Mouse (Mus musculus) forebrain, embryonic 16.5 days (tissue): ENCODE results near the gene Fance. TPM values are rescaled to one million over a fixed set of nuclear protein-coding genes. Genes with fewer than 3 reads are reported as not detected.
"Not testable (repeated sequence)": the region's sequence is repeated elsewhere in the genome, so short reads cannot be mapped to it uniquely, and the experiment has no call there.

Experiments
- ATAC-seq: fragments of 200-750 bp; cut with Nextera tagmentation; 2 replicates; pipeline ENCODE4 v1.8.0; 2017; ENCODE audit warnings: mild to moderate bottlenecking, moderate library complexity
- H3K27ac ChIP-seq: fragments of 300-500 bp; sonication (generic); 2 replicates; pipeline ENCODE4 v1.5.1; 2014; ENCODE audit warnings: low read length, control low read depth
- H3K27me3 ChIP-seq: fragments of 300-500 bp; sonication (generic); replicated peaks from 2 replicates; pipeline ENCODE4 v1.6.1; 2014; ENCODE audit warnings: low read length; ENCODE audit not compliant: control insufficient read depth, insufficient read depth
- H3K36me3 ChIP-seq: fragments of 300-500 bp; sonication (generic); 2 replicates; pipeline ENCODE4 v1.6.1; 2014; ENCODE audit not compliant: control insufficient read depth, insufficient read depth
- H3K4me1 ChIP-seq: fragments of 300-500 bp; sonication (generic); replicated peaks from 2 replicates; pipeline ENCODE4 v1.6.1; 2014; ENCODE audit warnings: low read length; ENCODE audit not compliant: control insufficient read depth, insufficient read depth
- H3K4me2 ChIP-seq: fragments of 300-500 bp; sonication (generic); 2 replicates; pipeline ENCODE4 v1.6.1; 2014; ENCODE audit warnings: mild to moderate bottlenecking, low read length, control low read depth
- H3K4me3 ChIP-seq: fragments of 300-500 bp; sonication (generic); replicated peaks from 2 replicates; pipeline ENCODE4 v1.5.1; 2014; ENCODE audit warnings: mild to moderate bottlenecking, low read length, control low read depth
- H3K9ac ChIP-seq: fragments of 300-500 bp; sonication (generic); replicated peaks from 2 replicates; pipeline ENCODE4 v1.6.1; 2014; ENCODE audit warnings: low read depth, low read length, control low read depth
- H3K9me3 ChIP-seq: fragments of 300-500 bp; sonication (generic); 2 replicates; pipeline ENCODE4 v1.6.1; 2016; ENCODE audit warnings: low read length; ENCODE audit not compliant: control insufficient read depth
- WGBS: fragments of 180-500 bp; shearing (Covaris S2); extraction: QIAGEN DNeasy Blood & Tissue Kit; methylation state at CpG from one replicate; pipeline ENCODE4 v1.1.7; 2014; 5-methylcytosine and 5-hydroxymethylcytosine counted together
- polyA plus RNA-seq: library from polyadenylated mRNA; unstranded; fragments of >200 nt; fragmentation: Nextera tagmentation; extraction: Ambion mirVana; gene quantifications from 2 replicates; pipeline ENCODE4 v1.2.1, GENCODE M21; 2015

Gene Fance
- polyA plus RNA-seq, 1 experiment from 2014 or later: 25.0 TPM

DNA sequence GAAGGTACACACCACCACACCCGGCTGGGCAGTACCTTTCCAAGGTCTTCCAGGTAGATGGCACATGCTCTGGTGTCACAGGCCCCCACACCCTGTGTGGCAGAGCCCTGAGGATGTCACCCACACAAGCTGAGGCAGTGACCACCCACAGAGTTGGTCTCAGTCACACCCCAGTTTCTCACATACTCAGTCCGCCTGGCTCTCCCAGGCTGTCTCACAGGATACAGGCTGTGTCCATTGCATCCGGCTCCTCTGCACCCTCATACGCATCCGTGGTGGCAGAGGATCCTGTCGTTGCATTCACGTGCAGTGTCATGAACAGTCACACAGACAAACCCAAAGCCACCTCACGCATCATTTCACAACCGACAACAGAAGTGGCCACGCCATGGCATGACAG lies 34.0 kb downstream of the Fance start:
- Histone ChIP-seq H3K27me3 (peaks cover 3% of the 10 kb centered on the region), H3K9ac (no peak overlapping the region), H3K4me3 (no peak overlapping the region), H3K27ac (no peak overlapping the region), H3K36me3 (no peaks in the 10 kb centered on the region), H3K9me3 (no peaks in the 10 kb centered on the region), H3K4me1 (peaks cover 30% of the 10 kb centered on the region), H3K4me2 (no peak overlapping the region)
- no peak for ATAC-seq
- 85% methylated on average over 10 of the region's 10 CpGs for WGBS

DNA sequence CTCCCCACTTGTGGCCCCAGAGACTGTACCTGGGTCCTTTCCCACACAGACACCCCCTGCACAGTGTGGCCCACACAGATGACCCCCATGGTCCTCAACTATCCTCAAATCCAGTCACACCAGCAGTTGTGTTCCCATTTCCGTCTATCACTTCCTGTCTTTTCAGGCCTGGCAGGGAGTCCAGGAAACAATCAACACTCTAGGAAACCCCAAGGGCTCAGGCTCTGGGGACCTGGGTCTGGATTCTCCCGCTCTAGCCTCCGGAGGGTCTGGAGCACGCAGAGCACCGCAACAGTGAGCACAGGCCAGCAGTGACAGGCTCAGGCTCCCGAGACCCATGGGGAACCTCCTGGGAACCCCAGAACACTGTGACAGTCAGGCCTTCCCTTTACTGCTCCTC lies 34.9 kb downstream of the Fance start:
- H3K36me3 ChIP-seq: no peaks in the 10 kb centered on the region
- no peak overlapping the region for H3K27ac ChIP-seq
- no peak overlapping the region for H3K9ac ChIP-seq
- peaks cover 30% of the 10 kb centered on the region for H3K4me1 ChIP-seq
- ATAC-seq: no peak
- H3K27me3 ChIP-seq: peaks cover 5% of the 10 kb centered on the region
- WGBS: 51% methylated on average over 6 of the region's 6 CpGs
- no peaks in the 10 kb centered on the region for H3K9me3 ChIP-seq
- no peak overlapping the region for H3K4me3 ChIP-seq
- no peak overlapping the region for H3K4me2 ChIP-seq

DNA sequence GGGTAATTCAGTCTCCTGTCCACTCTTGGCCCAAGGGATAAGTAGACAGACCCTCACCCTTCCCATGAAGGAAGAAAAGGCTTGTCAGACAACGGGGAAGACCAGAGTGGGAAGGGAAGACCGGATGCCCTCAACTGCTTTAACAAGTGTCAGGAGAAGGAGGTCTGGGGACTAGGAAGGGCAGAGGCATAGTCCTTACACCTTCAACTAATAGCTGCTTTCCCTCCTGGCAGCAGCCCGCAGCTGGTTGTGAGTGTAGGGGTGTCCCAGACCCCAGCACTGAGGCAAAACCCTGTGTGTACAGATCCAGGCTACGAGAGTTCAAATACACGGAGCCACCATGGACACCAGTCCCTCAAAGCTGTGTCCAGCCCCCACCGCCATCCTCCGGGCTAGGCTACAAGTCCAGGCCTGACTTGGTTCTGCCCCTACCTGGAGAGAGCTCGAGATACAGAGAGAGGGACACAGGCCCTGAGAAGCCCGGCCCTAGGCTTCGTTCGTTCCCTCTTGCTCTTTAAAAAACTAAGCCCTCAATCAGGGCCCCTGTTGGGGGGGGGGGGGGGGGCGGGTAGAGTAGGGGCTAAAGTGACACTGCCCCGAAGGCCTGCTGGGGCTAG lies 36.1 kb downstream of the Fance start:
- H3K4me1 ChIP-seq: peaks cover 30% of the 10 kb centered on the region
- H3K36me3 ChIP-seq: no peaks in the 10 kb centered on the region
- no peak for ATAC-seq
- H3K9me3 ChIP-seq: no peaks in the 10 kb centered on the region
- peak overlapping the region; percentile 67 for H3K4me3 ChIP-seq
- H3K4me2 ChIP-seq: peak overlapping the region; percentile 95
- WGBS: 7% methylated on average over 13 of the region's 13 CpGs
- H3K27ac ChIP-seq: no peak overlapping the region
- H3K27me3 ChIP-seq: peaks cover 5% of the 10 kb centered on the region
- H3K9ac ChIP-seq: peak overlapping the region; percentile 70

DNA sequence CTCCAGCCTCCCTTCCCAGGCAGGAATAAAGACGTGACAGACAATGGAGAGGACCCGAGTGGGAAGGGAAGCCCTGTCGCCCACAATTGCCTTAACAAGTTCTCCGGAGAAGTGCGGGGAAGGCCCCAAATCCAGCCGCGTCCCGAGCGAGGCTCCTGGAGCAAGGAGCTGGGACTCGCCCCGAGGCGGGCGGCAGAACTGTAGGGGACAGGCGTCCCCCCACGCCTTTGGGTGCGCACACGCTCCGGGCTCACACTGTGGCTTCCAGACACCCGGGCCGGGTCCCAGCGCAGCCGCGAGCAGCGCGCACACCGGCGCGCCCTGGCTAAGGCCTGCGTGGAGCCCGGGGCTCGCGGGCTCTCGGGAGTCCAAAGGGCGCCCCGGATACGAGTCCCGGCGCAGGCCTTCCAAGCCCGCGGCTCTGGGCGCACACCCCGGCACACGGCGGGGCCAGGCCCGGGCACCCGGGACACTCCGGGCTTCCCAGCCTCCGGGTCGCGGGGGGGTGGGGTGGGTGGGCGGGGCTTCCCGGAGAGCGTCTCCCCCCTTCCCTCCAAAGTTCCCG lies 36.7 kb downstream of the Fance start:
- Histone ChIP-seq H3K4me3 (peak overlapping the region; percentile 67), H3K27me3 (peaks cover 5% of the 10 kb centered on the region), H3K27ac (no peak overlapping the region), H3K9me3 (no peaks in the 10 kb centered on the region), H3K4me1 (peaks cover 26% of the 10 kb centered on the region), H3K4me2 (peak overlapping the region; percentile 95), H3K9ac (peak overlapping the region; percentile 70), H3K36me3 (no peaks in the 10 kb centered on the region)
- peak; percentile 46 for ATAC-seq
- under 1% methylated on average over 44 of the region's 54 CpGs for WGBS

DNA sequence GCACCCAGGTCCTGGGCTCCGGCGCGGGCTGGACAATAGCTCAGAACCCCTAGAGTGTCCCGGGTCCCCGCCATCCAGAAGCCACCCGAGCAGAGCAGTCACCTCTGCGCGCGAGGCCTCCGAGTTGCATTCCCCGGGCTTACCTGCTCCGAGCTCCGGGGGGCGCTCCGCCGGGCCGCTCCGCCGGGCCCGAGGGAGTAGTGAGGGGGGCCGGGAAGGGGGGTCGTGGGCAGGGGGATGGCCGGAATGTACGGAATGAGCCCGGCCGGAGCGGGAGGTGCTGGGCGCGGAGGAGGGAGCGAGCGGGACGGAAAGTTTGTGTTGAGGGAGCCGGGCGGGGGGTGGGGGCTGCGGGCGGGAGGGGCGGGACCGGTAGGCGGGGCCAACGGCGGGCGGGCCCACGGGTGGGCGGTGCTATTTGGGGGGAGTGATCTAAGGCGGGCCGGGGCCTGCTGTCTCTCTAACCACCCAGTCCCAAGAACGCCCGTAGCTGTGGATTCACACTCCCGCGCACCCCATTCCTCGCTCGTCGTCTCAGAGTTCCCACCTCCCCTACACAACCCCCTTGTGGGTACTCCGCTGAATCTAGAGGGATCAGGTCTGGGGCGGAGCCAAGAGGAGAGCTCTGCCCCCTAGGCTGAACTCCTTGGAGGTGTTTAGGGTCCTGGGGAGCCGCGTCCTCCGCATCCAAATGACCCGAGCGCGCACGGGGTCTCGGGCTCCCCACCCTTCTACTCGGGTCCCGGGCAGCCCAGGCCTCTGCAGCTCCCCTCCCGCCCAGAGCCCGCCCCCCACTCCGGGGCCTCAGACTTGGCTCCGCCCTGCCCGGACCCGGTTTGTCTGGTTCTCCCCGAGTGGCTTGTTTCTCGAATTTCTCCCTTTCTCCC lies 37.4 kb downstream of the Fance start, which contains the start of gene Tead3:
TSS of gene Tead3 (minus strand) at position 352 of the 887 bp plus-strand sequence.
- H3K27ac ChIP-seq: no peak within 1 kb of the TSS
- H3K36me3 ChIP-seq: no peaks in the 10 kb centered on the region
- H3K4me3 ChIP-seq: peak within 1 kb of the TSS; percentile 67
- H3K4me2 ChIP-seq: peak within 1 kb of the TSS; percentile 95
- peaks cover 5% of the 10 kb centered on the region for H3K27me3 ChIP-seq
- H3K9ac ChIP-seq: peak within 1 kb of the TSS; percentile 70
- H3K4me1 ChIP-seq: peaks cover 20% of the 10 kb centered on the region
- WGBS: 0% methylated on average over 48 of the region's 73 CpGs
- peak; percentile 83 for ATAC-seq
- H3K9me3 ChIP-seq: no peaks in the 10 kb centered on the region

DNA sequence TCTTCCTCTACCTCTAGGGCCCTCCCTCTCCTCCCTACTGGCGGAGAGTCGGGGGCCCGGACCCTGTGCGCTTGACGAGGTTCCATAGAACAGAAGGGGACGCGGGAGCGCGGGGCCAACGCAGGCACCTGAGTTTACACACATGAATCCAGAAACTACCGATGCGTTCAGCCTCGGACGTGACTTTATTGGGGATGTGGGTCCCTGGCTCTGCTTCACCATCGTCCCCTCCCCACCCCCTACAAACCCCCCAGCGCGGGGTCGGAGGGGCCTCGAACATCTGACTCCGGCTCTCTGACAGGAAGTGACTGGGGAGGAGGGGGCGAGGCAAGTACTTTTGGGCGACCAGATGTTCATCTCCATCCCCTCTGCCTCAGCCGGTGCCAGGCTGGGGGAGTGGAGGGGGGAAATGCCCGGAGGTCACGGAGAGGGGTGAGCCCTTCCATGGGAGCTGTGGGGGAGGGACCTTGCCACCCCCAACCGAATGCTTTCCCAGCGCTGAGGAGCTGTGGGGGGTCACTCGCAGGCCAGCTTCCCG lies 38.1 kb downstream of the Fance start:
- ATAC-seq: no peak
- Histone ChIP-seq H3K36me3 (no peaks in the 10 kb centered on the region), H3K4me1 (peaks cover 19% of the 10 kb centered on the region), H3K9me3 (no peaks in the 10 kb centered on the region), H3K27ac (no peak overlapping the region), H3K4me2 (peak overlapping the region; percentile 95), H3K27me3 (peaks cover 5% of the 10 kb centered on the region), H3K9ac (peak overlapping the region; percentile 30), H3K4me3 (peak overlapping the region; percentile 67)
- WGBS: under 1% methylated on average over 29 of the region's 29 CpGs

DNA sequence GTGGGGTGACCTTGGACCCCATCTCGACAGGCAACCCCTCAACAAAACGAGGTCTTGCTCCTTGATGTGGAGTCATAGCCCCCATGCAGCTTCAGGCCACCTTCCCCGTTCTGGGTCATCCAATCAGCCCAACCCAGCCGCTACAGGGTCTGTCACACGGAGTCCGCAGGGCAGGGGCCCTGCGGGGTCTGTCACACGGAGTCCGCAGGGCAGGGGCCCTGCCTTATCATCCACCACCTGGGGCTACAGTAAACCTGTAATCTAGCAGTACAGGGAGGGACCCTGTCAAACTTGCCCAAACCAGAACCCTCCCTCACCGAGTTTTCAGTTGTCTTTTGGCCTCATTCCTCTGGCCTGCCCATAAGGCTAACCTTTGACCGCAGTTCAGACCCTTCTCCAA lies 38.7 kb downstream of the Fance start:
- Histone ChIP-seq H3K4me3 (no peak overlapping the region), H3K9ac (no peak overlapping the region), H3K36me3 (no peaks in the 10 kb centered on the region), H3K4me1 (peaks cover 19% of the 10 kb centered on the region), H3K27me3 (peaks cover 5% of the 10 kb centered on the region), H3K9me3 (no peaks in the 10 kb centered on the region), H3K4me2 (no peak overlapping the region), H3K27ac (no peak overlapping the region)
- WGBS: 23% methylated on average over 11 of the region's 11 CpGs
- ATAC-seq: no peak

DNA sequence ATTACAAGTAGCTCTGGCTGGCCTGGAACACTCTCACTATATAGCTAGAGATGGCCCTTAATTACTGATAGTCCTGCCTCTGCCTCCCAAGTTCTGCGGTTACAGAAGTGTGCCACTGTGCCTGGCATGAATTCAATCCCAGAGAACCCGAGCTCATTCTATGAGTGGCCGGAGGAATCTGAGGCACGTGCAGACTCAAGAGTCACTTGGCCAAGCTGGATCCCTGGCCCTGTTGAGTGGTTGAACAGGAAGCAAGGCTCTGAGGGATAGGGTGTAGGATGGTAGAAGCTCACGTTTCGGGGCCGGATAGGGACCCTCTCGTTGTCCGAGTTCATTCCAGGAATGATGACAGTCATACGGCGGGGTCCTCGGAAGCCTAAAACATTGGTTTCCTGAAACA lies 42.6 kb downstream of the Fance start:
- Histone ChIP-seq H3K4me3 (no peak overlapping the region), H3K4me1 (peaks cover 9% of the 10 kb centered on the region), H3K36me3 (no peaks in the 10 kb centered on the region), H3K27me3 (peaks cover 19% of the 10 kb centered on the region), H3K9me3 (no peaks in the 10 kb centered on the region), H3K4me2 (no peak overlapping the region), H3K27ac (no peak overlapping the region), H3K9ac (no peak overlapping the region)
- 85% methylated on average over 12 of the region's 12 CpGs for WGBS
- ATAC-seq: no peak

DNA sequence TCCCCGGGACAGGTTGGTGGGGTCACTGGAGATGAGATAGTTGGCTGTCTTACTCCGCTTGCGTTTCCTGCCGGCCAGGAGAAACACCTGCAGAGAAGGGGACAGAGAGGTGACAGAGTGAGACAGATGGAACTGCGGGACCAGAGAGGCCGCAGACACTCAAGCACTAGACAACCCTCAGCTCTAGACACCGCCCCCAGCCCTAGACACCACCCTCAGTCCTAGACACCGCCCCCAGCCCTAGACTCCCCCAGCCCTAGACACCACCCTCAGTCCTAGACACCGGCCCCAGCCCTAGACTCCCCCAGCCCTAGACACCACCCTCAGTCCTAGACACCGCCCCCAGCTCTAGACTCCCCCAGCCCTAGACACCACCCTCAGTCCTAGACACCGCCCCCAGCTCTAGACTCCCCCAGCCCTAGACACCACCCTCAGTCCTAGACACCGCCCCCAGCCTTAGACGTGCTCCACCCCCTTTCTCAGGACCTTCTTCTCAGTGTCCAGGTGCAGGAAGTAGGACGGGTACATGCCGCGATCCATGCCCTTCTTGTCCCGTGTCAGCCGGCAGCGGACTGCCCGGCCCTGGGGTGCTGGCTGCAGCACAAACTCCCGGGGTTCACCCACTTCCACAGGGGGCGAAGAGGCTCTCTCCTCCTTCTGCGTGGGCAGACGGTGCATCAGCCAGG lies 45.4 kb downstream of the Fance start:
- not testable (repeated sequence) for H3K9me3 ChIP-seq, ATAC-seq, H3K4me1 ChIP-seq, H3K9ac ChIP-seq, H3K4me2 ChIP-seq, H3K36me3 ChIP-seq, H3K4me3 ChIP-seq, H3K27ac ChIP-seq
- 14% methylated on average over 22 of the region's 24 CpGs for WGBS
- H3K27me3 ChIP-seq: peaks cover 32% of the 10 kb centered on the region
